Mouse (Mus musculus): ENCODE results near the gene Ndufc2. TPM values are rescaled to one million over a fixed set of nuclear protein-coding genes. Genes with fewer than 3 reads are reported as not detected.
"Not testable (repeated sequence)": the region's sequence is repeated elsewhere in the genome, so short reads cannot be mapped to it uniquely, and the experiment has no call there.

The Ndufc2 gene
- total RNA-seq, 2 experiments from 2014 or later: 254 to 277 TPM

- intact Hi-C loops (cut with DNase I): loop anchor here (10.0 kb wide), 1 partner anchor 254 kb away; no protein-coding TSS in a partner anchor
- DNase-seq (ENCODE audit: extremely low spot score in 1 of 2, low spot score in 2 of 2): no peak
Observed at GRCm38 (mm10) chr7:97420406-97420805, 20.6 kb downstream of the Ndufc2 start.

GRCm38 (mm10) chr7:97420958-97421651 lies 21.3 kb downstream of the Ndufc2 start:
- DNase-seq (ENCODE audit: extremely low spot score in 1 of 2, low spot score in 2 of 2): peak in 1 of 2 experiments; percentile 39
- intact Hi-C loops (cut with DNase I): loop anchor here (10.0 kb wide), 1 partner anchor 254 kb away; no protein-coding TSS in a partner anchor

DNA sequence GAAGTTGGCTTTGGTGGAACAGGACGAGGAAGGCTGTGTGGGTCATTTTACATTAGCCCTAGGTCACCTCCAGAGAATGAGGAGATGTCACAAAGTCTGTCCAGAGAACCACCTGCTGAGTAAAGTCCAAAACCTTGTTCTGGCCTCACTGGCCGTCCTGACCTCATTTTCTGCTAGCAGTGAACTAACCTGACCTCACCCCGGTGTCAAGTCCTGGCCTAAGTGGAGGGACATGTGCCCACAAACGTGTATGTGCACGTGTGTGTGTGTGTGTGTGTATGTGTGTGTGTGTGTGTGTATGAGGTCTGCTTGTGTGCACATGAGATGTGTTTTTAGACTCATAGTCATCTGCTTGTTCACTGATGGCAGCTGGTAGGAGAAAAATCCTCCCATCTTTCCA lies 24.0 kb downstream of the Ndufc2 start:
- no peak for DNase-seq (ENCODE audit: extremely low spot score in 1 of 2, low spot score in 2 of 2)
- intact Hi-C loops (cut with DNase I): loop anchor here (2.0 to 10.0 kb wide), 2 partner anchors 57 to 251 kb away; partner anchors contain the start of gene Ints4

- DNase-seq (ENCODE audit: extremely low spot score in 1 of 2, low spot score in 2 of 2): peak; percentile 78 to 89
Observed at GRCm38 (mm10) chr7:97424621-97425245, 24.9 kb downstream of the Ndufc2 start.

DNA sequence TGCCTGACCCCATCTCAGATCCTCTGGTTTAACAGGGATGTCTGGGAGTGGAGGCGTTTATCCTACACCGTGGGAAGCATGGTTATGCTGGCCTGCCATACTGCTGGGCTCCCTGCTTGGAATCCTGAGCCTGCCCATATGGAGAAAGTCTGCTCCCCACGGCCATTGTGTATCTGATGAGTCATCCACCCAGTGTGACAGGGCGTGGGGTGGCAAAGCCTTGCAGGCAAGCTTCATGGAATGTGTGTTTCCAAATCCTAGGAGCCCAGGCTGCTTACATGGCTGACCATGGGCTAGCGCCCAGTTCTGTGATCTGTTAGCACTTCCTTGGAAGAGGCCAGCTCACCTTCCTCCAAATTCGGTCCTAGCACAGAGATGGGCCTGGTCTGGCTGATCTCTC lies 26.8 kb downstream of the Ndufc2 start:
- no peak for DNase-seq (ENCODE audit: extremely low spot score in 1 of 2, low spot score in 2 of 2)
- intact Hi-C loops (cut with DNase I): loop anchor here (5.0 to 10.0 kb wide), 2 partner anchors 151 to 248 kb away; partner anchors contain the start of genes Aamdc and Rsf1

More at GRCm38 (mm10) chr7:97424621-97425245, 24.9 kb downstream of the Ndufc2 start:
- intact Hi-C loops (cut with DNase I): loop anchor here (2.0 to 10.0 kb wide), 3 partner anchors 56 to 250 kb away; partner anchors contain the start of genes Aamdc, Ints4 and Rsf1

- DNase-seq (ENCODE audit: extremely low spot score in 1 of 2, low spot score in 2 of 2): no peak
- intact Hi-C loops (cut with DNase I): loop anchor here (5.0 to 10.0 kb wide), 2 partner anchors 150 to 248 kb away; partner anchors contain the start of genes Aamdc and Rsf1
Observed at GRCm38 (mm10) chr7:97427296-97427695, 27.5 kb downstream of the Ndufc2 start.

DNA sequence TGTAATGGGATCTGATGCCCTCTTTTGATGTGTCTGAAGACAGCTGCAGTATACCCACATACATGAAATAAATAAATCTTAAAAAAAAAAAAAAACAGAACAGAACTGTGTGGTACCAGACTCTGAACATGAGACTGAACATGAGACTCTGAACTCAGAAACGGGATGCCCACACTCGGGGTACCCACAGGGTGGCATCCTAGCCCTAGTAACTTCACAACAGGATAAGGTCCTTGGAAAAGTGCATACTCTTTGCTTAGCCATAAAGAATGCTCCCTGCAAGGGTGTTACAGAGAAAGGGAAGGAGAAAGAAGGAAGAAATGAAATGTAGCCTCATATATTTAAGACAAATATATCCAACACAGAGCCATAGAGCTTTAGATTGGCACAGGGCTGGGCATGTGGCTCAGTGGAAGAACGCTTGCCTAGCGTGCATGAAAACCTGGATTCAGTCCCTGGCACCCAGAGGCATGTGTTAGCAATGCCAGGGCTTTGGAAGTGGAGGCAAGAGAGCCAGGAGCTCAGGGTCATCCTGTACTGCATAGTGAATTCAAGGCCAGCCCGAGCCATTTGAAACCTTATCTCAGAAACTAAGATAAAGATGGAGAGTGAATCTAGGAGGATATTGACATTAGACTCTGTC lies 28.1 kb downstream of the Ndufc2 start:
- no peak for DNase-seq (ENCODE audit: extremely low spot score in 1 of 2, low spot score in 2 of 2)
- intact Hi-C loops (cut with DNase I): loop anchor here (5.0 to 10.0 kb wide), 2 partner anchors 149 to 247 kb away; partner anchors contain the start of genes Aamdc and Rsf1

GRCm38 (mm10) chr7:97429705-97430104 lies 29.9 kb downstream of the Ndufc2 start:
- peak; percentile 28 to 61 for DNase-seq (ENCODE audit: extremely low spot score in 1 of 2, low spot score in 2 of 2)
- intact Hi-C loops (cut with DNase I): loop anchor here (5.0 to 10.0 kb wide), 2 partner anchors 148 to 245 kb away; partner anchors contain the start of genes Aamdc and Rsf1

- DNase-seq (ENCODE audit: extremely low spot score in 1 of 2, low spot score in 2 of 2); intact Hi-C loops (cut with DNase I): not testable (repeated sequence)
Observed at GRCm38 (mm10) chr7:97433517-97433916, 33.7 kb downstream of the Ndufc2 start.

DNA sequence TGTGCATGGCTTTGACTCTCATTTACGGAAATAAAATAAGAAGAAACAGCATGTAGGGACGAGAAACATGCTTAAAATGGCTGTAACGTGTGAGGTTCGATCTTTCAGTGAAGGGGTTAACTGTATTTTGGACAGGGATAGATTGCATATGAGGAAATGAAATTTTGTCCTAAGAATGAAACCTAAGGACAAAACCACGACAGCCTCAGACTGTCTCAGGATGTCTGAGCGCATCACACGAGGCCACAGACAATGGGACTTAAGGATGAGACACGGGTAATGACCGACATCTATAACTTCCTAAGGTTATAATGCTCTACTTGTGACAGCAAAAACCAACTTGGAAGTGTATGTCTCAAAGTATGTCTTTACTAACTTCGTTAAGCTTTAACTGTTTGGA lies 34.7 kb downstream of the Ndufc2 start:
- intact Hi-C loops (cut with DNase I): no loop called here
- DNase-seq (ENCODE audit: extremely low spot score in 1 of 2, low spot score in 2 of 2): no peak

- intact Hi-C loops (cut with DNase I): no loop called here
- DNase-seq (ENCODE audit: extremely low spot score in 1 of 2, low spot score in 2 of 2): no peak
Observed at GRCm38 (mm10) chr7:97438986-97439385, 39.2 kb downstream of the Ndufc2 start.

DNA sequence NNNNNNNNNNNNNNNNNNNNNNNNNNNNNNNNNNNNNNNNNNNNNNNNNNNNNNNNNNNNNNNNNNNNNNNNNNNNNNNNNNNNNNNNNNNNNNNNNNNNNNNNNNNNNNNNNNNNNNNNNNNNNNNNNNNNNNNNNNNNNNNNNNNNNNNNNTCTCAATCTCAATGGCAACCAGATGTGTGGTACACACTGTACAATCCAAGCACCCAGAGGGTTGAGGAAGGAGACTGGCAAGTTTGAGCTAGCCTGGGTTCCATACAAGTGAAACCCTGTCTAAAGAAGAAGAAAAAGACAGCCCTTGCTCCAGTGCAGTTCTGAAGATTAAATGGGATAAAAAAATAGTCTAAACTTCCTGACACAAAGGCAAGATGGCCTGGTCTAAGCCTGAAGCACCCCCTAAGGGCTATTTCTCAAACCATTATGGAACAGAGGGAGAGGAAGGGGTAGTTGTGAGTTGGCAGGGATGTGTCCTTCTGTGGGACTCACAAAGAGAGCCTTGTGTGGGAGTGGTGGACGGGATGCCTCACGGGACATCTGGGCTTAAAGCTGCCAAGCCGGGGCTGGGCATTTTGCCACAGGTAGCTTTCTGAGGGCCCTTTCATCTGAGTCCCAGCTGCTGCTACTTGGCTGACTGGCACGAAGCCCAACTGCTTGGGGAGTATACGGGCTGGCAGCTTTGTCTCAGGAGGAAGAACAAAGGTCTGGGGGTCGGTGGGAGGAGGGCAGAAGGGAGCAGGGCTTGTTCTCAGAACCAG lies 46.5 kb downstream of the Ndufc2 start:
- intact Hi-C loops (cut with DNase I): no loop called here
- peak; percentile 94 to 97 for DNase-seq (ENCODE audit: extremely low spot score in 1 of 2, low spot score in 2 of 2)

- intact Hi-C loops (cut with DNase I): no loop called here
- DNase-seq (ENCODE audit: extremely low spot score in 1 of 2, low spot score in 2 of 2): peak in 1 of 2 experiments; percentile 27
Observed at GRCm38 (mm10) chr7:97447050-97447531, 47.3 kb downstream of the Ndufc2 start.

DNA sequence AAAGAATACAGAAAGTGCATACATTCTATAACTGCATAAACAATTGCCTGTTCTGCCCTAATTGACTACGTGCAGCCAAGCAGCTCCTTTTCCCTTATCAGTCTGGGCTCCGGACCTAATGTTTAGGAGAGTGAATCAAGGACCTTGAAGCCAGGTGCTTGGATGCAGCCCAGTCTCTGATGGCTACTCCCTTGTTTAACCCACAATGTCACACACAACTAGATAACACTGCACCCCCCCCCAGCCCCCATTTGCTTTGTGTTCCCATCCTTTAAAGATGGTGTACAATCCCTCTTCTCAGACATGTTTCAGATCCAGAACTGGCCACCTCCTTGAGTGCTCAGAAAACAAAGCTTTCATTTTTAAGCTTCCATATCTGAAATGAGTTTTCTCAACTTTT lies 51.2 kb downstream of the Ndufc2 start, which contains the start of gene Kctd14:
Gene Kctd14 (plus strand): TSS at position 301 of the 400 bp plus-strand sequence.
- intact Hi-C loops (cut with DNase I): not testable (repeated sequence)

DNA sequence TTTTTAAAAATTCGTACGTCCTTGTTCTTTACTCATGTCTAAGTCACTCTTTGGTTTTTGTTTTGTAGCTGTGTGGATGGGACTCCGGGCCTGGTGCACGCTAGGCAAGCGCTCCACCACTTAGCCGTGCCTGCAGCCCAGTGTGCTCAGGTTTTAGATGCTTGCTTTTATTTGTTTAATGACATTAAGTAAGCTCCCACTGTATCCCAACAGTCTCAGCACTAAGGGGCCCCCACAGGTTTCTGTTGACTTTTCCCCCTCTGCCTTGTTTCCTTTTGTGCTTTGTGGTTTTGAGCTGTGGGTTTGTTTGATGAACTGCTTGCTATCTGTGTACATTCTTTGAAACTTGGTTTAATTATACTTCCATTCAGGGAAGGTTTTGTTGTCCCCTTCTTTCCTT lies 52.4 kb downstream of the Ndufc2 start:
- intact Hi-C loops (cut with DNase I): no loop called here

More for the DNA sequence above, 51.2 kb downstream of the Ndufc2 start, which contains the start of gene Kctd14:
- DNase-seq (ENCODE audit: extremely low spot score in 1 of 2, low spot score in 2 of 2): not testable (repeated sequence)

DNA sequence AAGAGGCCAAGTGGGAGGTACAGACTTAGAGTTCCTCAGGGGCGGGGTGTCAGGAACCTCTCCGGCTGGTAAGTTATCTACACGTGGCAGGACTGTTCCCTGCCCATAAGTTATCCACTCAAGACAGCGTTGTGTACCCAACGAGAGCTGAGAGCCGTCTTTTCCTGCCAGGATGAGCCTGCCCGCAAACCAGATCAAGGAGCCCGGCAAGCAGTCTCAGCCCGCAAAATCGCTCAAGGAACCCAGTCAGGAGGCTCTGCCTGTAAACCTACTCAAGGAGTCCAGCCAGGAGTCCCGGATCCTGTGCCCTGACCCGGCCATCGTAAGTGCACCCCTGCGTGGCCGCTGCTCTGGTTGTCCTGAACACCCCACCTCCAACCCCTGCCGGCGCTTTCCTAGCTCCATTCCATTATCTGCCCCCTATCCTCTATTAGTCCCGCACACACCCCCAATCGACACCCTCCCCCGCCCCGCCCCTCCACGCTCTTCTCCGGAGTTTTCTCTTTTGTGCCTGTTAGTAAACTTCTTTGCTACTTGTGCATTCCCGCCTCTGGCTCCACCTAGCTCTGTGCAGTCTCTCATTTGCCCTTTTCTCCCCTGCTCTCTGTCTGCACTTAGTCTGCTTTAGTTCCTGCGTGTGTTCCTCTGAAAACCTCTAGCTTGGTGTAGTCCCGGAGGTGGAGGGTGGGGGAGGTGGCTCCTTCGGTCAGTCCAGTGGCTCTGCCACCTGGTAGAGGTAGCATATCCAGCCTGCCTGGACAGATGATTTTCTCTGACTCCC lies 53.5 kb downstream of the Ndufc2 start:
- intact Hi-C loops (cut with DNase I): no loop called here
- peak in 1 of 2 experiments; percentile 20 for DNase-seq (ENCODE audit: extremely low spot score in 1 of 2, low spot score in 2 of 2)

More for the DNA sequence above, 52.4 kb downstream of the Ndufc2 start:
- no peak for DNase-seq (ENCODE audit: extremely low spot score in 1 of 2, low spot score in 2 of 2)

GRCm38 (mm10) chr7:97454795-97455194 lies 55.0 kb downstream of the Ndufc2 start:
- no peak for DNase-seq (ENCODE audit: extremely low spot score in 1 of 2, low spot score in 2 of 2)
- intact Hi-C loops (cut with DNase I): no loop called here
